Mouse (Mus musculus) megakaryocyte-erythroid progenitor cell, adult 5-6 weeks (primary cell): ENCODE measurements around the gene Igsf21. TPM values are rescaled to one million over a fixed set of nuclear protein-coding genes. Genes with fewer than 3 reads are reported as not detected.

Experiments
- ATAC-seq: replicated peaks from 2 replicates; pipeline ENCODE4 v1.8.0; 2016; ENCODE audit warnings: mild to moderate bottlenecking, inconsistent platforms; ENCODE audit not compliant: severe bottlenecking, poor library complexity, low FRiP score, low TSS enrichment
- total RNA-seq, 2 experiments: library from RNA; stranded (forward) in 1 of 2; stranded (reverse) in 1 of 2; fragments of 200-1000, 215-1000 nt in 1 of 2; fragments of >200 nt in 1 of 2; fragmentation: Nextera tagmentation in 1 of 2; gene quantifications; 2 replicates each; pipeline ENCODE4 v1.2.3; 2014 to 2017

Gene Igsf21
- total RNA-seq (2014; fragmentation: Nextera tagmentation), result not detected in 2 replicates
- total RNA-seq (2017), result not detected in 2 replicates

DNA sequence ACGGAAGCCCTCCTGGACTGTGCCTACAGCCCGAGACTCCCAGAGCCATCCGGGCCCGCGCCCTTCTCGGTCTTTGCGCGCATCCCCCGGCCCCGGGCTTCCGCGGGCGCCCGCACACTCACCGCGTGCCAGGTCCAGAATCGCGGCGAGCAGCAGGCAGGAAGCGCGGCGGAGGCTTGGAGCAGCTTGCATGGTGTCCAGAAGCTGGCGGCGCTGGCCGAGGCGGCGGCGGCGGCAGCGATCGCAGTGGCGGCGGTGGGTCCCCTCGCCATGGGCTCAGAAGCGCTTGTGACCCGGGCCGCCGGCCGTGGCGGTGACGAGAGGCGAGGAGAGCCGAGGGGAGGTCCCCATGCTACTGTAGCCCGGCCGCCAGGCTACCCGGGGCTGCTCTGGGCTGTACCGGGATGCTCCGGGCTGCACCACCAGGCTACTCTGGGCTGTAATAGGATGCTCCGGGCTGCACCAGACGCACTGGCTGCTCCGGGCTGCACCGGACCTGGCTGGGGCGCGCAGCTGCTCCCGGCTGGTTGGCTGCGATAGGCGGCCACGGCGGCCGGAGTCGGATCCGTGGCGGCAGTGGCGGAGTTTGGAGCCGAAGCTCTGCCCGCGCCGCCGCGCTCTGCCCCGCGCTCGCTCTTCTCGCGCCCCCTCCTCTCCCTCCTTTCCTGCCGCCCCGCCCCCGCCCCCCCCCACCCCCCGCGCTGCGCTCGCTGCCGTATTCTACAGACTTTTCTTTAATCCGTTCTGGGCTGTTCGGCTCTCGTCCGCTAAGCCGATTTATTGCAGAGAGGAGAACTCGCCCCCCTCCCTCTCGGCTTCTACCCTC lies at the start of gene Igsf21:
TSS of gene Igsf21 (minus strand) at position 605 of the 826 bp plus-strand sequence.
- ATAC-seq, result no peak

DNA sequence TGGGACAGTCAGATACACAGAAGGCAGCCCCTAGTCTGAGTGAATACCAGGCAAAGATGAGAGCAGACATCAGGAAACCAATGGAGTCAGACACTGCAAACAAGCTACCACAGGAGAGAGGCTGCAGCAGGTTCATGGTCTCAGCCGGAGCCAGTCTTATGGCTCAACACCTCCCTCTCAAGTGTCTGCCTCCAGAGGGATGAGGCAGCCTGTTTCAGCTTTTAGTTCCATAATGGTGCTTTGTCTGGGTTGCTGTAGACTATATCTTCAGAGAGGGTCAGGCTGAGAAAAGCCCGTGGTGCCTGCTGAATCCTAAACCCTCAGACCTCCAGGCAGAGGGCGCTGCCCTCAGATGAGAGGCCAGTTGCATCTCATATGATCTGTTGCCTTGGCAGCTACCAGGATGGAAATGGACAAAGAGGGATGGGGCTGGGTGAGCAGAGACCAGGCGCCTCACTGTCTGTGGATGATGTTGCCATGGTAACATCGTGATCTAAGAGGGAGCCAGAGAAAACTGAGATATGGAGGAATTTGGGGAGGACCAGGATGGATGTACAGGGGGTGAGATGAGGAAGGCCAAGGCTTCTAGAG lies 39.2 kb upstream of the Igsf21 start:
- no peak for ATAC-seq

DNA sequence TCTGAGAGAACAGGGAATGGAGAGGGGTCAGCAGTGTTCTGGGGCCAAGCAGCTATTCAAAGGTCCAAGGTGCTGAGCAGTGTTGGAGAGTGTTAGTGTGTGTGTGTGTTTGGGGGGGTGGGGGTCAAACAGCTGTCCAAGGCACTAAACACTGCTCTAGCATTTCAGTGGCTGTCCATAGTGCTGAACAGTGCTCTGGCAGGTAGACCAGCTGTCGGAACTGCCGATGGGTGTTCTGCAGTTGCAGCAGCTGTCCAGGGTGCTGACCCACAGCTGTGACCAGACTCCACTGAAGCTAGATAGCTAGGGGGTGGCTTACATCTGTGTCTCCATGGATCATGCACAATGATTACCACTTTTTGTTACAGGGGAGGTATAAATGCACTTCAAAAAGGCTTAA lies 36.8 kb upstream of the Igsf21 start:
- ATAC-seq, result no peak

DNA sequence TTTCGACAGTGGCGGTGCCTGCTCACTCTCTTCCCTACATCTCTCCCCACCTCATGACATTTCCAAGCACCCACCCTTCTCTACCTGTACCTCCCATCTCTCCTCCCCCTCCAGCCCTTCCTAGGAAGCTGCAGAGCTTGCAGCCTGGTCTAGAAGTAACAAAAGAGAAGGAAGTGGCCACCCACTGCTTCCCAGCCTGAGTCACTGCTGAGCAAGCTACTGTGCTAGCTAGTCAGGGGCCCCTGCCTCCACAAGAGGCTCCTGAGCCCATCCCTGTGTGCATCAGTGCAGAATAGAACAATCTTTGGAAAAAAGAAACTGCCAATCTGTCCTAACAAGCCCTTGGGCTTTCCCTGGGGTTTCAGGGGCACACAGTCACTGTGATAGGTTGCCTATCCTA lies 31.7 kb upstream of the Igsf21 start:
- ATAC-seq, result no peak

DNA sequence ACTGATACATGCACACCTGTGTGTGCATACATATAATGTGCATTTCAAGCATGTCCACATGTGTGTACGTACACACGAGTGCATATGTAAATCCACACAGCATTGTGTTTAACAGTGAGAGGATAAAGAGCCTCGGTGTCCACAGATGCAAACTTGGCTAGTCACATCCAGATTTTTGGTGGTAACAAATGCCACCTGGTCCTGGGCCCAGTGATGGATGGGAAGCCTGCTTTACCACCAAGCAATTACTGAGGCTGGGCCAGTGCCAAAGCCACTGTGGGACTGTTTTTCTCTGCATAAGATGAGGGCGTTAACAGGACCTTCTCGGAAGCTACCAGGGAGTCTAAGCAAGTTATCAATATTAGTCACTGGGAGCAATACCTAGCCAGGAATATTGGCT lies 25.3 kb upstream of the Igsf21 start:
- no peak for ATAC-seq

DNA sequence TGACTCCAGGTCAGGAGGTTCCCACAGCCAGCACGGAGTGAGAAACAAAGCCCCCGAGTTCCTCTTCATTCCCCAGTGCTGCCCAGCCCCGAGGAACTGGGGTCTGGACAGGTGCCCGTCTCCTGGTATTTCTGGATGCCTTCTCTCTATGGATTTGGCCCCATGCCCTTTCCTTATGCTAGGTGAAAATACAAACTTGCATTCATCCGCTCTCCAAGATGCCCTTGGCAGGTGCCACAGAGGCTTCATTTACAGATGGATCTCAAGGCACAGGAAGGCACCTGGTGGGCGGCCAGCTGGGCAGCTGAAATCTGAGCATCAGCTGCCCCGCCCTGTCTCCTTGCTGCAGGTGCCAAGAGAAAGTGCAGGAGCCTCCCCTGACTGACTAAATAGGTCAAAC lies 23.9 kb upstream of the Igsf21 start:
- no peak for ATAC-seq

DNA sequence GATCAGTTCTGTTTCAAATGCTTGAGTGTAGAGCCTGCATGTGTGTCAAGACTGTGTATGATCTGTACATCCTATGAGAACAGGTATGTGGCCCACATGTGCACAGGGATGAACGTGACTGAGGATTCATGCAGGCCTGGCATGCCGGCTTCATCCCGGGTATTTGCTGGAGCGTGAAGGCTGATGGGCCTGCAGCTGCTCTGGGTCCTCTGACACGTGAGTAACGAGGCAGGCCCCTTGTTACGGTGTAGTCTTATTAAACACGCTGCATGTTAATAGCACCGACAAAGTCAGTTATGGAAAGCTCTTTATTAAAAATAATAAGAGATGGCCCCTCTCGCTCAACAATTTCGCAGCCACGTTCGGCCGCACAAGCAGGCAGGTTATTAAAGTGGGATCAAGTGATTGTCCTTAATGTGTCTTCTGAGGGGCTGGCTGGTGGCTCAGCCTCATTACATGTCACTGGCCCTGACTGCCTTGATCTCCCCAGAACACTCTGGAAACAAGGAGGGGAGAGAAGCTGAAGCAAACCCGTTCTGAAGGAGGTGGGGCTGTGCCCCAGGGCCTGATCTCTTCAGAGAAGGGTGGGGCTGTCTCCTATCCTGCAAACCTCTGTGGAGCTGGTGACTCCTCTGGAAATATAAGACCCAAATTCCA lies 22.7 kb upstream of the Igsf21 start:
- ATAC-seq, result no peak

DNA sequence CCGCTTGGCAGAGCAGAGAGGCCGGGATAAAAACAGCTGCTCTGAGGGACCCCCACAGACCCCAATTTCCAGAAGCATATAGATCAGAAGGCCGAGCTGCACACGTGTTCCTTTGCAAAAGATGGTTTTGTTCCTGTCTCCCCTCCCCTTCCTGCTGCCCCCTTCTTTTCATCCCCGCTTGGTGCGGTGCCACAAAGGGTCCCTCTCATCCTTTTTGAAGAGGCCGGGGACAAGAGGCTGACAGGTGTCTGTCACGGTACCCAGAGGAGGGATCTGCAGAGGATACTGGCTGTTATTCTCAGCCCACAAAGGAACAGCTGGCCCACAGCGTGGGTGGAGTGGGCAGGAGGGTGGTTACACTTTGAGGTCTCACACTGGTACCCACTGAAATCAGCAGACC lies 21.3 kb upstream of the Igsf21 start:
- ATAC-seq, result no peak

DNA sequence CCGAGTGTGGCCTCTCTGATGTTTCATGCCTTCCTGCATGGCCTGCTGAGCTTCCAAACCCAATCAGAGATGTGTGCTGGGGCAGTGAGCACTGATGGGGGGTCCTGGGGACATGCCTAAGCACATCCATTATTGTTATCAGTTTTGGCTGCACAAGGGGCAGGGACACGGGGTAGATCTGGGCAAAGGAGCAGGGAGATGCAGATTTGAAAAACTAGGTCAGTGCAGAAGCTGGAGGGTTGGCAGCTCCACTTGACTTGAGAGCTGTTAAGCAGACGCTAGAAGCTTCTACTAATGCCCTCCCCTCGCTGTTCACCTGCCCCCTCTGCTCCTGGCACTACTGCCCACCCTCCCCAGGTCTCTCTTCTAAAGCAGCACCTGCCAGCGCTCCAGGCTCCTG lies 20.5 kb upstream of the Igsf21 start:
- ATAC-seq, result no peak

DNA sequence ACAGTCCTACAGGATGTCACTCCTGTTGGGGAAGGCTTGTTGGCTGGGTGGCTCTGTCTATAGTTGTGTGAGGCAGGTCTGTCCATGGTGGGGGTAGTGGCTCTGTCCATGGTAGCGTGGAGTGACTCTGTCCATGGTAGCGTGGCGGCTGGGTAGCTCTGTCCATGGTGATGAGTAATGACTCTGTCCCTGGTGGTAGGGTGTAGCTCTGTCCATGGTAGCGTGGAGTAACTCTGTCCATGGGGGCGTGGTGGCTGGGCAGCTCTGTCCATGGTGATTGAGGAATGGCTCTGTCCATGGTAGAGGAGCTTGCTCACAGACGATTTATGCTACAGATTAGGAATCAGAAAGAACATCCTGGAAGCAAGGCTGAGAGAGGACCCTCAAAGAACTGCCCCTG lies 12.4 kb upstream of the Igsf21 start:
- ATAC-seq, result peak; percentile 44; the same call in 1 of the 2 replicates

DNA sequence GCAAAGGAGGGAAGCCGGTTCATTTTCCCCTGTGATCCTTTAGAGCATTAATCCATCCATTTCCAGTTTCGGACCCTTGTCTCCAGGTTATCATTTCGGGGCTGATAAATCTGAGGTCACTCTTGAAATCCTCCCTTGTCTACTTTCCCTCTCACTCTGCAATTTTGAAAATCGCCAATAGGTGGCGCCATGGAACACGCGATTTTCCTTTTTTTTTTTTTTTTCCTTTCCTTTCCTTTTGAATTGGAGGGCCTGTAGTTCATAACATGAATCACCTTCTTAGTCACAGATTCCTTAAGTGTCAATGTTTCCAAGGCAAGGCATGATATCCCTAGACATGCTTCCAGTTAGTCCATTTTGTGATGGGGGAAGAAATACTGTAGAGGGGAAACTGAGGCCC lies 5.8 kb upstream of the Igsf21 start:
- no peak for ATAC-seq

DNA sequence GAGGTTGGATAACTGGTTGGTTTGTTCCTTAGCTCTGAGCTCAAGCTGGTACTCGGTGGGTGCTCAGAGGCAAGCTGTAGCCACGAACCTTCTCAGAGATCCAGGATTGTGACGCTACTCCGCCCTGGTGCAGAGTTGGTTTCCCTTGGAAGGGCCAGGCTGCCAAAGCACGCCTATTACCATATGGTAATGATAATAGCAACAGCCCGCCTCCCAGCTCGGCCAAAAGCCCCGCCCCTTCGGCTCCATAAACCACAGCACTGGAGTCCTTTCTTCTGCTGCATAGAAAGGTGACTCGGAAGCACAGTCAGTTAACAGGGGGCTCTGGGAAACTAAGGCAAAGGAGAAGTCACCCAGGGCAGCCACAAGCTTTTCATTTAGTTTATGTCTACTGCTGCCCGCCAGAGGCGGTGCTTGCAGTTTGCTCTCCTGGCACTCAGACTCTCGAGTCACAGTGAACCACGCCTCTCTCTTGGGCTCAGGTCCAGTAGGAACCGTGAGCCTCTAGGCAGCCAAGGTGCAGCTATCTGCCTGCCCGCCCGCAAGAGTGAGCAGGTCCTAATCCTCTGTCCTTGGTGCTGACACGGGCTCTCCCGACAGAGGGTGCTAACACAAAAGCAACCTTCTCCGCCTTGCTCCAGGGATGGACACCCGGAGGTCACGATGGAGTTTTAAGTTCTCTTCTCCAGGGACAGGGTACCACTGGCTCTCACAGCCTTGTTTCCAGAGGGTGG lies 2.6 kb upstream of the Igsf21 start:
- ATAC-seq, result peak; percentile 74

DNA sequence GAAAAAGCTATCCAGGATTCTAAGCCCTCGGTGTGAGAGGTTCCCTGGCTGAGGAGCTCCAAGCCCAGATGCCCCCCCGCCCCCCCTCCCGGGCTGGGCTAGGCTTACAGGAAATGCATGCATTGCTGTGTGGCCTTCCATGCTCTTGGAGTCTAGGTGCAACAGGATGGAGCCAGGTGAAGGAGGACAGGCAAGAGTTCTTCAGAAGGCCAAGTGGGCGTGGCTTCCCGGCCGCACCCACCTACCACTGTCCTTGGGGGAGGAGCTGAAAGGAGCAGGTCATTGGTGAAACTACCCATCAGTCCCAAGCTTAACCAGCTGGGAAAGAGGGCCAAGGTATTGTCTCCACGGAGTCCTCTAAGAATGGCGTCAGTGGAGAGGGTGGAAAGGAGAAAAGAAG lies 1.8 kb upstream of the Igsf21 start:
- ATAC-seq, result no peak

DNA sequence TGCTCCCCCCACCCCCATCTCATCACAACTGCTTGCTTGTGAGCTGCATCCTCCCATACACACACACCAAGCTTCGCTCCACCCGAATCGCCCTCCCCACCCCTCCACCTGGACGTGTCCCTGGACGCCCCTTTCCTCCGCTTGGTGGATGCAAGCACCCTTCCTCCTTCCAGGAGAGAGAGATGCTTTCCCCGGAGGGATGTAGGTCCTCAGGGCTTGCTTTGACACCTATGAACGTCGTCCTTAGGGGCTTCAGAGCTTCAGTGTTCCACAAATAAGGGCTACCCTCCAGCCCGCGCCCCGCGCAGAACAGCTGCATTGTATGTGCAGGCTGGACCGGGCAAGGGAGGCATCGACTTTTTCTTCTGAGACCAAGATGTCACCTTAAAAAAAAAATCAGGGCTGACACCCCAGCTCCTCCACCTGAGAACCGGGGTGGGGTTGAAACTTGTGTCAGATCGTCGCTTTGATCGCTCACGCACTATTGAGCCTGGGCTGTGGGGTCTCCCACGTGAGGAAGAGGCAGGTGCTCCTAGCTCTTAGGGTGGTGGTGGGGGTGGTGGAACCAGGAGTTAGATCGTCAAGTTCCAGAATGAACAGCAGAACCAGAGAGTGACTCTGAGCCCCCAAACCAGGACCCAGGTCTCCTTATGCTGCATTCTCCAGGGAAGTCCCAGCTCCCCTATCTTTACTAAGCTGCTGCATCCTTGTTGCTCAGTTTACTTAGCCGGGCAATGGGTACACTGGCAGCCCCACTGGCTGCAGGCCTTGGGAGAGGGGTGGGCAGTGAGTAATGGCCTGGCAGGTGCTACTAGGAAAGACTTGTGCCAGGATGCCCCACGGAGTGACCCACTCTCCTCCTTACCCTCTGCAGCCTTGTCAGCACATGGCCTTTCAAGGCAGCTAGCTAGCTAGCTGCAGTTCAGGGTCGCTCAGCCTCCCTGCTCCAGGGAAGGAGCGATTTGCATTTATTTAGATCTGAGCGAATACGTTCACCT lies 721 bp upstream of the Igsf21 start:
- ATAC-seq, result no peak

DNA sequence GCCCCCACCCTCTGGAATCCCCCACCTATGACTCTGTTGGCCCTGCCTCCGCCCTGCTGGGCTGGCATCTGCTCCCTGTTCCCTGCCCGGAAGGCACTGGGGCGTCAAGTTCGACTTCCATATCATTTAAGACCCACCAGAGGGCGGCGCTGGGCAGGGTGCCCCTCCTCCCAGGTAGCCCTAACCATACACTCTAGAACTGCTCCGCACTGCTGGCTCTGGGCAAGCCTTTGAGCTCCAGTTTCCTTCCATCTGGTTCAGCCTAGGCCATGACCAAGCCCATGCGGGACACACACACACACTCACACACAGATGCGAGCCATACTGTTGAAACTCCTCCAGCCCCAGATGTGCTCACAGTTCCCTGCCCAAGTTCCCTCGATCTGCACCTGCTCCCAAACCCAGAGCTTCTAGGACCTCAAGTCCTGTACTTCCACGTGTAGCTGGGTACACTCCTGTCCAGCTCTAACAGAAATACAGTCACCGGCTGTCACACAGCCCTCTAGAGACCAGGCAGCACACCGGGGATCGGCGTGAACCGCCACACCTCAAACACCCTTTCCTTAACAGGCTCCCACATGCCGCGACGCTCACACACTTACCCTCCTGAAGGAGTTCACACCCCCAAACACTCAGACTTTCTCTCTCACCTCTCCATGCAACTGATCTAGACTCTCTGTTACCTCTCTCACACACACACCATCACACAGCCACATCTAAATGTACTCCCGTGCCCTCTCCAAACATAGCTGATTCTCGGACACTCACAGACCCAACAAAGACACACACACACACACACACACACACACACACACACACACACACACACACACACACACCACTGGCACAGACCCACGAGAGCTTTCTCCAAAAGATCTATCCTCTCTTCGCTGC lies 1.1 kb downstream of the Igsf21 start:
- no peak for ATAC-seq

DNA sequence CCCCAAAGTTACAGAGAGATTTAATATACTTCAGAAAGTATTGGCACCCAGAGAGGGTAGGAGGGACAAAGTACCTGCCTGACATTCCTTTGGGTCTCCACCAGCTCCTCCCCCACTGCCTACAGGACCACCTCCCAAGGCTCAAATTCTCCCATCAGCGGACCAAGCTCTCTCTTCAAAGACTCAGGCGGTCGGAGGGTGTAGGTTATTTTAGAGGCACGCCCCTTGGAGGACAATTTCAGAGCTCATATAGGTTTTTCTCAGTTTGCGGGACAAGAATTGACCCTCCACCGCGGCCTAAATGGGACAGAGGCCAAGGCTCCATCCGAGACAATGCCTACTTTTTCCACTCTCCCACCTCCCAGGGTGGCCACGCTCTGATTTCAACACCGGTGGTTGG lies 1.7 kb downstream of the Igsf21 start:
- no peak for ATAC-seq

DNA sequence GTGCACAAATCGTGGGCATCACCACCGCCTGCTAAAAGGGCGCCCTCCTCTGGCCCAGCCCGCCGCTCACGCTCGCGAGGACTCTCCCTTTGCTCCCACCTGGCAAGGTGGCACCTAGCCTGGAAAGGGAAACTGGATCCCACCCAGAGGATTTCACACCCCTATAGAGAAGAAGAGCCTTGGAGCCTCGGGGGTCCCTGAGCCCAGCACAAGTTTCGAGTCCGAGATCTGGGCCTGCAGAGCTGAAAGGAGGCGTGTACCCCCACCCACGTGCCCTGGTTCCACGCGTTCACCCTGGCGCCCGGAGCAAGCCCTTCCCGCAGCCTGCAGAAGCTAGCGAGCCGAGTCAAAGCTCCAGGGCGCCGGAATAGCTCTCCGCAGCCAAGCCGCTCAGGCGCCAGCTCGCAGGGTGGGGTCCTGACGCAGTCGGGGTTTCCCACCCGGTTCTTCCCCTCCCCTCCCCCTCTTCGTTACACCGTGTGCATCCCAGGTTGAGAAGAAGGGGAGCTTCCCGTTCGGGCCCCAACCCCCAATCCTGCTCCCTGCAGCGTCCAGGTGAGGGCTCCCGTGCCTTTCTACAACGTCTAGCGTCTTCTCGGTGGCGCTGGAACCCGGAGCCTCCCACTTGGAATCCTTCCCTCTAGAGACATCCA lies 2.3 kb downstream of the Igsf21 start:
- no peak for ATAC-seq
